Mouse (Mus musculus): ENCODE data around the gene March4.

The March4 gene

DNA sequence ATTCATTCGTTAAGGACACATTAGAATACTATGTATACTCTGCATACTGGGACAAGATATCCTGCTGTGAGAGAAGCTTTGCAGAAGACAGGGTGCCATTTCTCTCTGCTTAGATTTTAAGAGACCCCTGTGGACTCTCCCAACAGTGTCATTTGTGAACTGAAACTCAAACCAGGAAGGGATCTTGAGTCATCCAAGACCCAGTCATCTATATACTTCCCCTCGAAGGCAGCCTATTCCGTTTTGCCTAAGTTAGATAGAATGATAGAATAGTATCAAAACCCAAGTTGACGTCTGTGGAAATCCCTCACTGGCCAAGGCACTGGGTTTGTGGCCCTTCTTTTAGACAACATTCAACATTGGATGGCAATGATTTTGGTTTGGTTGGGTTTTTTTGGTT lies 7.5 kb downstream of the March4 start:
- DNase-seq: no peak

DNA sequence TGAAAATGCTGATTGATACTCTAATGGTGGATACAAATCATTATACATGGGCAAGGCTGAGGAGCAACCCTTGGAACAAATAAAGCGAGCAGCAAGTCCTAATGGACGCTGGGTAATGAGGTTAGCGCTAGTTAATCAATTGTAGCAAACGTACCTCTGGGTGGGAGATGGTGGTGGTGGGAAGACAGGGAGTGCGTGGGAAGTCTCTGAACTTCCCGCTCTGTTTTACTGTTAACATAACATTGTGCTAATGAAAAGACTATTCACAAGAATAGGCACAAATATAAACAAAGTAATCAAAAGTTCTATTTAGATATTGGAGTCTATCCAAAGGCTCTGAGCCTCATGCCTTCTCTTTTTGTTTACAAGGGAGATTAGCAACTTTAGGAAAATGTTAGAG lies 13.1 kb downstream of the March4 start:
- DNase-seq: no peak

DNA sequence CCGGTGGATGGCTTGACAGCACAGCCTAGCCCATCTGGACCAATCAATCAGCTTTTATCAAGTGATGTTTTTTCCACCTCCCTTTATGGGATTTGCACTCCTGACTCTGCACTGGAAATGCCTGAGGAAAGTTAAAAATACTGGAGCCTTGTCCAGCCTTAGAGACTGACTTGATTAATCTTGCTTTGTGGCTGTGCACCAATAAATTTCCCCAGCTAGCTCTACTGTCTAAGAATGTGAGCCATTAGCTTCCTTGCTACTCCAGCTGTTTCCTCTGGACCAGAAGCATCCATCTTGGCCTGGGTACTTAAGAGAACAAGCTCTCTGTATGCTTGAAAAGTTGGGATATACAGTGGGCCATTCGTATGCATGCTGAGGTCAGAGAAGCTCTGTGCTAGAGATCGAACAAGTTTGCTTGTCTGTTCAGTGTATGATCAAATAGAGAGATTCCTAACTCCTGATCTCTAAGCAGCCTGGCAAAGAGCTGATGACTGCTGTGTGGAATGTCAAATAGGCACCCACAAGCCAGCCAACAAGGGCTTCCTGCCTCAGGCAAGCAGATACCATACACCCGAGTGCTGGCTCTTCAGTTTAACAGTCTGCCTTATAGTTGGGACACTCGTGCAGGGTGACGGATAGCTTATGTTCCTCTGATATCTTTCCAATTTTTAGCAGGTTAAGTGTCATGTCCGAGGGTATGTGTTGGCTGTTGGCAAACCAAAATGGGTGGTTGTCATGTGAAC lies 25.8 kb downstream of the March4 start:
- DNase-seq: peak; percentile 11

DNA sequence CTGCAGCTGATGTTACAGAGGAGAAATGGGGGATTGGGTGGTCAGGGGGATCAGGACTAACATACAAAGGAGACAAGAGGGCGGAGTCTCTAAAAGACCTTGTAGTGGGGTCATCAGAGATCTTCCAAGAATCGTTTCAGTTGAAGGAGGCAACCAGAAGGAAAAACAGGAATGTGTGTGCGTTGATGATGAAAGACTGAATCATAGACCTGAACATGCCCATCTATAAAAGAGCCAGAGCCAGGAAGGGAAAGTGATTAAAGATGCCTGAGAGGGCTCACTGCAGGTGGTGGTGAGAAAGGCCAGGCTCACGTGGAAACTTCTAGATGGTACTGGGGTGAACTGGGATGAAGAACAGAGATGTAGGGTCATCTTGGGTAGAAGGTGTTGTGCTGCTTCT lies 27.2 kb downstream of the March4 start:
- no peak for DNase-seq

DNA sequence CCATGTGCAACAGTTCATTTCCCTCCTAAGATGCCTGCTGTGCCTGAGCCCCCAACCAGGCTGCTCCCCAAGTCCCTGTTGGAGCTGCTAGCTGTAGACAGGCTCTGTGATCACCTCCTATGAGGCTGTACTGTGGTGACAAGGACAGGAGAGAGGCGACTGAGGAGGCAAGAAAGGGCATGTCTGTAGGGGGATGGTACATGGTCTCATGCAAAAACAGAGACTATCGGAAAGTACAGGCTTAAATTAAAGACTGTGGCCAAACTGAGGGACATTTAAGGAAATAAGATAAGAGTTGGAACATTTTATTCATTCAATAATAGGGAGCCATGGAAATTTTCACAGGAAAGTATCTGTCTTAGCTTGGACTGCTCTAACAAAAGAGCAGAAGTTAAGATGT lies 29.1 kb downstream of the March4 start:
- no peak for DNase-seq

DNA sequence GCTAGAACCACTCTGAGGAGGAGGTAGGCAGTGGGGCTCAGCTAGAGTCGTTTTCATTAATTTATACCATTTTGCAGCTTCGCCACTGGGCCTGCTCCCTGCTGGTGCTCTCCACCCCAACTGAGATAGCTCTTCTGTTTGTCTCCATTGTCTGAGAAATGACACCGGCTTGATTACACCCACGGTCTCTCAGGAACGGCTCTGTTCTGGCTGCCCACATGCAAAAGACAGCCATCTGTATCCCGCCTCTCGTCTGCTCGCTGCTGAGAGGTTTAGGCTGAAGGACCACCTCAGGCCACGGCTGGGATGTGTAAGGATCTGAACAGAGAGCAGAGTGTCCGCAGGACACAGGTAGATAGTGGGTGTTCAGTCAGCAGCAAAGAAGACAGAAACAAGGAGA lies 30.5 kb downstream of the March4 start:
- no peak for DNase-seq

DNA sequence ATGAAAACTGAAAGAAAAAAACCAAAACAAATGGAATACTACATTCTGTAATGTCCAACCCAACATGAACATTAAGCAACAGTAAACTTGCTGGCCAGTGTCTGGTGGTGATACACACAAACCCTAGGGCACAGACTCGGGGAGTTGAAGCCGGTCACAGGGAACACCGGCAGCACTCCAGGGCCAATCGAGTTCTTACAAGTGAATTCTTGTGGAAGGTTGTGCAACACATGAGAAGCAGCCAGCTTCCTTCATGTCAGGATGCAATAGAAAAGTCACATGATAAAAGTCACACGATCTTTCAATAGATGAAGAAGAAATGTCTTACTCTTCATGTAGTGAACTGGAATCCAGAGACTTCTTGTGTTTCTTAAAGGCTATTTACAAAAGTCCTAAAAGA lies 39.1 kb downstream of the March4 start:
- no peak for DNase-seq

DNA sequence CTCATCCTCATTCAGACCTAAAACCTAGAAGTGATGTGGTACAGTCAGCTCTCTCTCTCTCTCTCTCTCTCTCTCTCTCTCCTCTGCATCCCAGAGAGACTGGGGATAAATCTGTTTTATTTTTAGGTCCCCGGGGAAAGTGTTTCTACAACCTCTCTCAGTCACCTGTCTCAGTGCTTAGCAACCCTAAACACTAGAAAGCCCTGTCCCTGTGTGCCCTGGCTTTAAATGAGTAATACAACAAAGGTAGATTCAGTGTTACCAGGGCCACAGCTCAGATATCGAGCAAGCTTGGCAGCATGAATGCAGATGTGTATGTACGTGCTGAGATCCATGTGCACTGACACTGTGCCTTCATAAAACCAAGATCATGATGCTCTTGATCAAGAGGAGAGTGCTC lies 43.3 kb downstream of the March4 start:
- no peak for DNase-seq

DNA sequence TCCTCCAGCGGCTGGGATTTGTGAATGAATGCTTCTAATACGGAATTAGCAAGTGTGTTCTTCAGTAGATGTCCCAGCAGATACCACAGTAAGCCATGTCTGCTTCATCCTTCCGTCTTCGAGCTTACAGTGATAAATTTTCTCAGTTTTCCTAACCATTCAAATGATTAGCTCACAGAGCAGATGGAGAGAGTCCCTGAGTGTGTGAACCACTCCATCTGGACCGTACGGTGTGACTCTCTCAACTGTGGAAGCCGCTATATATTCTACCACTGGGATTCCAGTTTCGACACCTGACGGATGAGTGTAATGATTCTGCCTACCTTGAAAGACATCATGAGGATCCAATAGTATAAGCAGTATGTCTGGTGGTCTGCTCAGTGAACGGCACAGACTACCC lies 44.1 kb downstream of the March4 start:
- no peak for DNase-seq

DNA sequence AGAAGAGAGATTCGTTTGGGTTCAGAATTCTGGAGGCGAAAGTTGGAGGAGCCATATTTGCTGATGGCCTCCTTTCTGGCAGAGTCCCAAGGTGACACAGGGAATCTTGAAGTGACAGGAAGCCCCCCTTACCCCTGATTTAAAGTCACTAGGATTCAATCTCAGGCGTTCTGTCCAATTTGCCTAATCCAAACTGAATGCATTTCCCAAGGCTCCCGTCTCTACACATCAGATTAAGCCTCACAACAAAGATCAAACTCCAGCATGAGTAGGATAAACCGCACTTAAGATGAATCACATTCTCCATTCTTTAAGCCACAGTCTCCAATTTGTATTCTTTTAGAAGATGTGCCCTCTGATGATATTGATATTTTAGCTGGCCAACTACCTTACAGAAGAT lies 45.4 kb downstream of the March4 start:
- DNase-seq: no peak

DNA sequence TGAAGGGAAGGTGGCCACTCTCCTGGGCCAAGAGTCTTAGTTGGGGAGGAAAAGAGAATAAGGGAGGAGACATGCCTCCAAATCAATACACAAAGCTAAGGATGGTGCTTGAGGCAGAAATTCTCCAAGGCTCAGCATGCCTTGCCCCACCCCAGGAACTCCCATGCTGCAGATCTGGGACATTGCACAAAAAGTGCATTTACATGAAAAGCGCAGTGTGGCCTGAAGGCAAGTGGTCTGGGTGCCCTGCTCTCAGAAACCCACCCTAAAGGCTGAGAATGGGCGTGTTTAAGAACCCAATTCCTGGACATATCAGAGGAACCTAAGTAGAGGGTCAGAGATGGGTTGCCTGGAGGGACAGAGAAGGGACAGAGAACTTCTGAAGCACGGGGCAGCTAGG lies 45.9 kb downstream of the March4 start:
- no peak for DNase-seq

DNA sequence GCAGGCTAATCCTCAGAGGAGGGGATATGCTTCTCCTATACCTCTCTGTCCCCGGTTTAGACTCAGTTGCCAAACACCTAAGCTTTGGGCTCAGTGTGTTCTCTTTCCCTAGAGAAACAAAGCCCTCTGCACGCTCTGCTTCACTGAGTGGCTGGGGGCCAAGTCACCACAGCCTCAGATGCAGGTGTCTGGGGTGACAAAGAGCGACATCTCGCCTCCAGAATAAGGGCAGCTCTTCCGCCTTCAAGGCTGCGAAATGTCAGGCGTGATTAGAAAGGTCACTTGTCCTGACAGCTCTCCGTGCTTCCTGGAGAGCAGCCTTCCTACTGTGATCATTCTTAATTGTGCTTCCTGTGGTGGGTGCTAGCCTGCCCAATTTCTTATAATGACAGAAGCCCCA lies 46.5 kb downstream of the March4 start:
- DNase-seq: peak; percentile 7

DNA sequence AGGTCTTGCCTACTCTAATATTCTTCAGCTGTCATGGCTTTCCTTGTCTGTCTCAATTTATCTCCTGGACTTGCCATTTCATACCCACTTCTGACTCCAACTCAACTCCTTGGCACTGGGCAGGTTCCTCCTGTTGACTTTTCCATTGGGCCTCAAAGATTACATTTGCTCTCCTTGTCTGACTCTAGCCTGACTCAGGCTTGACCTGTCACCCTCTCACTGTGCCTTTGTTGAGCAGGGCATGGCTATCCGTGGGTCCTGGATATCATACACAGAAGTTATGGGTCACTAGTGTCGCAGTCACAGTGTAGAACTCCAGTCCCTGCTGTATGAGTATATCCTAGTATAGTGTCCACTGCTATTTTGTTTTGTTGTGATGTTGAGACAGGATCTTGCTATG lies 60.1 kb downstream of the March4 start:
- no peak for DNase-seq

DNA sequence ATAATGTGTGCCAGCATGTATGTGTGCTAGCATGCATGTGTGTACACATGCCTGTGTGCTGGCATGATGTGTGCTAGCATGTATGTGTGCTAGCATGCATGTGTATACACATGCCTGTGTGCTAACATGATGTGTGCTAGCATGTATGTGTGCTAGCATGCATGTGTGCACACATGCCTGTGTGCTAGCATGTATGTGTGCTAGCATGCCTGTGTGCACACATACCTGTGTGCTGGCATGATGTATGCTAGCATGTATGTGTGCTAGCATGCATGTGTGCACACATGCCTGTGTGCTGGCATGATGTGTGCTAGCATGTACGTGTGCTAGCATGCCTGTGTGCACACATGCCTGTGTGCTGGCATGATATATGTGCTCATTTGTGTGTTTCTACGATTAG lies 67.7 kb downstream of the March4 start:
- DNase-seq: no peak

DNA sequence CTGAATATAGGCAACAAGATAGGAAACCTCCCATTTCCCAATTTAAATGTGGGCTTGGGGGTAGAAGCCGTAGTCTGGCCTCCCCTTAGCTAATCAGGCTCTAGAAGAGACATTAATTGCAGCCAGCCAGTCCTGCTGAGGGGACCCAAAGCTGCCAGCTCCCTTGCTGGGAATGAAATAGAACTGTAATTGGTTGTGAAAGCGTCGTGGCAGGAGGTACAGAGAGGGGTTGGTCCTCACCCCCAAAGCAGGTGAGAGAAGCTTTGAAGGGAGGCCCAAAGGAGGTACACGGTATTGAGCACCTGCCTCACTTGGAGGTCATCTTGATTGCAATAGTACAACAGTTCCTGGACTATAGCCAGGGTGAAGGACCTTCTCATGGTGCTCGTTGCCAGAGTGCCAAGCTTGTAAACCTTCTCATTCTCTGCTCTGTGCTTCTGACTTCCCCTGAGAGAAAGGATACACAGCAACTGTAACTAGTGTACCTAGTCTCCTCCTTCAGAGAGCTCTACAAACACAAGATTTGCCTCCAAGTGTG lies 68.2 kb downstream of the March4 start:
- no peak for DNase-seq

DNA sequence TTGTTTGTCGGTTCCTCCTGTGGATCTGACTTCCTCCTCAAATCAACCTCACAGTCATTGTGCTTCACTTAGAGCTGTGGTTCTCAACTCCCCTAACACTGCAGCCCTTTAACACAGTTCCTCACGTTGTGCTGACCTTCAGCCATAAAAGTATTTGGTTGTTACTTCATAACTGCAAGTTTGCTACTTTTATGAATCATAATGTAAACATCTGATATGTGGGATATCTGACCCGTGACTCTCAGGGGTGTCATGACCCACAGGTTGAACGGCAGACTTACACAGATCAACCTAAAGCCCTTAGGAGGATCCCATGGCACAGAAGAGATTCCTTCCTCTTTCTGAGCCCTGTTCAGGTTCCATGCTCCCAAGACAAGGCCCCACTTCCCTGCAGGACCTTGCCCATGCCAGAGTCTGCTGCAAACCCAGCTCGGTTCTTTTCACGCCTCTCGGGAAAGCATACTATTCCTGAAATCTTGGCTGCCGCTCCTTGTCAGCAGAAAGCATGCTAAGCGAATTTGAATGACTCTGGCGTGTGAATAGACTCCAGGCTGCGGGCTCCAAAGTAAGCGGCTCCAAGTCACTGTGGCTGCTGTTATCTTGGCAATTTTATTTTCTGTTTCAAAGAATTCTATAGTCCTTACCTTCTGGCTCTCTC lies 71.7 kb downstream of the March4 start:
- peak; percentile 5 for DNase-seq

DNA sequence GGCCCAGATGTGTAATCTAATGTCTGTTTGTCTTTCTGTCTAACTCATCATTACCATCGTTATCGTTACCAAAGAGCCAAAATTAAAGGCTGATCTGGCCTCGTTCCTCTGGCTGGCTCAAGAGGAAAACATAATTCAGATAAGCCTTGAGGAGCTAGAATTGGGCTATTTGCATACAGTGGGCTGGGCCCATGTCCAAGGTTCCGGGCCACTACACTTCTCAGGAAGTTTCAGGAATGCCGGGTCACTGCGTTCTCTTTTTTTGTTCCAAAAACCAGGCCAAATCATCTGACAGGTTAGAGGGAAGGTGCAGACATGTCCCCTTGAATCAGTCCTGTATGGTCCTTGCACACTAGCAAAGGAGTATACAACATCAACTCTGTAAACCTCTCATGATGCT lies 74.2 kb downstream of the March4 start:
- peak; percentile 32 for DNase-seq

DNA sequence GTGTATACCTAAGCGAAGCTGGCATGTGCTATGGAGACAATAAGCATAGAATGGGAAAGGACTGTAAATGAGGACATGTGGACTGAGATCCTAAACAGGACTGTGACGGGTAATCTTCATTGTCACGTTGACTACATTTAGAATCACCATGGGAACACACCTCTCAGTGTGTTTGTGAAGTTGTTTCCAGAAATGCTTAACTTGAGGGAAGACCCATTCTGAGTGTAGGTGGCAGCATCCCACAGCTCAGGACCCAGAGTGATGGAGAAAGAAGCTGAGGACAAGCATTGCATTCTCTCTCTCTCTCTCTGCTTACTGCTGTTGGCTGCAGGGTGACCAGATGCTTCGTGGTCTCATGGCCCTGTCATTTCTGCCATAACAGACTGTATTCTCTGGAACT lies 79.1 kb downstream of the March4 start:
- DNase-seq: no peak

DNA sequence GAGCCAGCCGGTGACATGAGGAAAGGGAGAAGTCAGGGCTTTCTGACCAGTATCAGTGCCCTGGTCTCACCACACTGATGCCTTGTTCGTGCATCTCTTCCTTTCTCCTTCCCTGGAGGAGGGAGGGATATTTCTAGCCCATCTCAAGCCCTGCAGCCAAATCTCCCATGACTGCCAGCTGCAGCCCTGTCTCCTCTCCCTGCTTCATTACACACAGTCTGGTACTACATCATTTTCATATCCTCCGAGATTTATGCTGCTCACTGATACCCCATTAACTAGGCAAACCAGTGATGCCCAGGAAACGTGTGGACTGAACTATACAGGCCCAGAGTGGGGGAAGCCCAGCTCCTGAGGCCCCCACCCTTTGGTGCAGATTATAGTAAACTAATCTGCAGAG lies 80.8 kb downstream of the March4 start:
- DNase-seq: no peak

DNA sequence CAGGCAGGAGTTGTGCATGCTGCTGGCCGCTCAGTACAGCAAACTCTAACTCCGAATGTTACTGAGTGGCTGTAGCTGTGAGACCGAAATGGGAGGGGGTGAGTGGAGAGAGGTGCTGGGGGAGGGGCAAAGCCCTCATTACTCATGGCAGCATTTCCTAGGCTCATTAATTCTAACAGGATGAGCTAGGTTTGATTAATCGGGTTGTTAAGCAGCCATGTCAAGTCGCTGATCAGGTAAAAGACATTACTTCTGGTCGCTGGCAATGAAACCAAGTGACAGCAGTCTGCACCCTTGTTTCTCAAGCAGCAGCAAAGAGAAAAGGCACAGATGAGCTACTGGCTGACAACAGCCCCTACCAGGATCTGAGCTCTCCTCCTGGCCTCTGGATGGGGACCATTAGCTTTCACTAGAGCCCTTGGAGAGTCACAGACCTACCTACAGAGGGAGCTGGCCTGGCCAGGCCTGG lies 82.0 kb downstream of the March4 start:
- DNase-seq: no peak

DNA sequence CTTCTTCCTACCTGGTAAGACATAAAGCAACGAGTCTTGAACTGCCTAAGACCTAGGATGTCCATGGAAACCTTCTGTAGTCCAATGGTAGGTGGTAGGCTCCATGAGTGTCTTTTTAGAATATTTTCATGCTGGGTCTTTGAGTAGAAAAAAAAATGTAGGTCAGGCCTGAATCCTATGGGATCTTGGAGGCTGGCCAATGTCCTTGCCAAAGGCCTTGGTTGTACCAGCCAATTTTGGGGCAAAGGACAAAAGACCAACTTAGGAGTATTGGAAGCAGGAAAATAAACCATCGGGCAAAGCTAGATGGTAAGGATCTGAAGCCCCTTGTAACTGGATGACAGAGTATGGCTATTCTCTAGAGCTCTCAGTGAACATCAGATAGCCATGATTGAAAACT lies 83.9 kb downstream of the March4 start:
- no peak for DNase-seq

DNA sequence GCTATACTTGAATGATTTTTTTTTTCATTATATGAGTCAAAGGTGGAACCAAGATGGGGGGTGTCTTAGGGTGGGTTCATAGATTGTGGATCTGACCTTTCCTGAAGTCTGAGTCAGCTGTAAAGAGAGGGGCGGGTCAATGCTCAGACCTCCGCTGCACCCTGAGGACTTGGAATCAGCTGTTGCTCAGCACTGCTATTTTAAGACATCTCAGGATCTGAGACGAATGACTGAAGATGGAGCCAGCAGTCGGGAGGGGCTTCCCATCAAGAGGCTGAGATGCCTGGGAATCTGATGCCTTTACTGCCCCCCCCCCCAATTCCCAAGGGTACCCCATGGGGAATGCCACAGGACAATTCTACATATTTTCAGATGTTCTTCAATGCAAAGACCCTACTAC lies 85.9 kb downstream of the March4 start:
- no peak for DNase-seq

DNA sequence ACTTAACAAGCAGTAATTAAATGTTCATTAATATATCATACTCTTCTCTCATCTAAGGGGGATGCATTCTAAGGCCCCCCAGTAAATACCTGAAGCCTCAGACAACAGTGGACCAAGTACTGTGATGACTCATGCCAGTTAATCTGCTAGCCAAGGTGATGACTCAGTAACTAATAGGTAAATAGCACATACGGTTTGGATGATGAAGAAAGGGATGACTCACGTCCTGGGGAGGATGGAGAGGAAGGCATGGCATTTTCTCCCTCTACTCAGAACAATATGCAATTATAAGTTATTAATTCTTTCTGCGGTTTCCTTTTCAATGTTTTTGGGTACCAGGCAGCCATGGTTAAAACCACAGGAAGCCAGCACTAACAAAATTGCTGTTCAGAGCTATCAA lies 87.0 kb downstream of the March4 start:
- DNase-seq: no peak

DNA sequence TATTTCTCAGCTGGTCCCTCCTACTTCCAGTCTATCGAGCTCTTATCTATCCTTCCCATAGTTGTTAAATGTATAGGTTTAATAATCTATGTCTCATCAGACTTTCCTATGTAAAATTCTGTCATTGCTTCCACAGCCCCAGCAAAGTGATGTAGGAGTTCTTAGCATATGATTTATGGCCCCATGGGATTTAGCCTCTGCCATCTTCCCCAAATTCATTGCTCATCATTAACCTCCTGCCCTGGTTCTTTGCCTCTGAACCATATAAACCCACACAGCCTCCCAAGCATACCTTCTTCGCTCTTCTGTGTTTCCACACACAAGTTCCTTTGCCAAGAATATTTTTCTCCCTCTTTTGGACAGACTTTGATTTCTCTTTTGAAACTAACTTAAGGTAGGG lies 94.0 kb downstream of the March4 start:
- no peak for DNase-seq

DNA sequence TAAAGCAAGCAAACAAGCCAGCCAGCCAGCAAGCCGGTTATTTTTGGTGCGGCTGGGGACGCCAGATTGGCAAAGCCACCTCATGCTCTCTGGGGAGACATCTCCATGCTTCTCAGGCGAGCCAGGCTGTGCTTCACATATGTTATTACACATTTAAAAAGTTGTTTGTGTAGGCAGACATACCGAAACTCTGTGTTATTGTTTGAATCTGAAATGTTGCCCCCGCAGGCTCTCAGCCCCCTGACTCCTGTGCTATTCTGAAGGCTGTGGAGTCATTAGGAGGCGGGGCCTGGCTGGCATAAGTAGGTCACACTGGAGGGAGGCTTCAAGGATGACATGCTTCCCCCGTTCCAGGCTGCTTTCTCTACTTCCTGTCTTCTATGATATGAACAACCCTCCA lies 97.6 kb downstream of the March4 start:
- no peak for DNase-seq
